ENCODE assay signal across 25 mouse cellular contexts in genomic region chr9:72144148-72144547, GRCm38 (mm10).
"Had no signal": no experiment of that assay in that cellular context is flagged by ENCODE, and none has a peak within 500 bp of the region (broad histone marks: within the 10 kb centered on the region; RNA-seq: fewer than 3 reads in every experiment).

No protein-coding gene starts in this region.

- H3K9me3 ChIP-seq: heart, embryonic 13.5 days; heart, embryonic 15.5 days; hindbrain, embryonic 10.5 days; hindbrain, embryonic 12.5 days; intestine, embryonic 15.5 days; limb, embryonic 10.5 days; limb, embryonic 12.5 days had no signal

- ATAC-seq: hindbrain, embryonic 16.5 days; inflammation-experienced regulatory T-cells, adult 6 months; intestine, embryonic 15.5 days; intestine, postnatal 0 days had no signal

- H3K9ac ChIP-seq: heart, embryonic 13.5 days; heart, embryonic 15.5 days; hindbrain, embryonic 12.5 days; hindbrain, embryonic 14.5 days; intestine, embryonic 15.5 days; limb, embryonic 12.5 days had no signal

- DNase-seq: gastrocnemius, adult 2 months; gastrocnemius, postnatal 10 days; gastrocnemius, postnatal 25 days; heart, adult 2 months; heart, postnatal 14 days; heart, postnatal 36 days; kidney, adult 18-20 months; kidney, adult 8-10 months; kidney, postnatal 10 days; kidney, postnatal 25 days; kidney, postnatal 4 days; liver had no signal

- H3K4me1 ChIP-seq: heart, embryonic 13.5 days; heart, embryonic 15.5 days; hindbrain, embryonic 10.5 days; hindbrain, embryonic 12.5 days; intestine, embryonic 15.5 days; limb, embryonic 10.5 days; limb, embryonic 12.5 days had no signal

- H3K27me3 ChIP-seq: heart, embryonic 13.5 days; heart, embryonic 15.5 days; hindbrain, embryonic 12.5 days; intestine, embryonic 15.5 days; limb, embryonic 12.5 days had no signal

- H3K27ac ChIP-seq: gastrocnemius, adult 2 months; heart, adult 2 months; heart, embryonic 13.5 days; heart, embryonic 15.5 days; hindbrain, embryonic 10.5 days; hindbrain, embryonic 12.5 days; hindbrain, embryonic 14.5 days; intestine, embryonic 15.5 days; layer of hippocampus, adult 2 months; left cerebral cortex, adult 2 months; limb, embryonic 10.5 days; limb, embryonic 12.5 days had no signal

- H3K36me3 ChIP-seq: heart, embryonic 13.5 days; heart, embryonic 15.5 days; hindbrain, embryonic 10.5 days; hindbrain, embryonic 12.5 days; intestine, embryonic 15.5 days; limb, embryonic 10.5 days; limb, embryonic 12.5 days had no signal

- H3K4me3 ChIP-seq: gastrocnemius, adult 2 months; heart, adult 2 months; heart, embryonic 13.5 days; heart, embryonic 15.5 days; hindbrain, embryonic 10.5 days; hindbrain, embryonic 12.5 days; intestine, embryonic 15.5 days; layer of hippocampus, adult 2 months; left cerebral cortex, adult 2 months; limb, embryonic 10.5 days; limb, embryonic 12.5 days had no signal
